Mouse (Mus musculus): Measurements from ENCODE around the gene Olfr488.
"Not testable (repeated sequence)": the region's sequence is repeated elsewhere in the genome, so short reads cannot be mapped to it uniquely, and the experiment has no call there.

Gene Olfr488

GRCm38 (mm10) chr7:108258247-108258646 is at the start of gene Olfr488:
TSS of gene Olfr488 (minus strand) at chr7:108258347.
- DNase-seq, result no peak

GRCm38 (mm10) chr7:108288834-108289233 is 30.7 kb upstream of the Olfr488 start, which contains the start of gene Olfr490:
TSS of gene Olfr490 (minus strand) at chr7:108288934.
- DNase-seq, result no peak

- no peak for DNase-seq
These were observed 24.6 kb downstream of the Olfr488 start for GRCm38 (mm10) chr7:108233551-108233950.

- DNase-seq, result not testable (repeated sequence)
These were observed 43.6 kb downstream of the Olfr488 start, which contains the start of gene Olfr487 for GRCm38 (mm10) chr7:108214536-108214935. TSS of gene Olfr487 (minus strand) at chr7:108214636.

Data from kidney, adult 8-10 months (tissue).